Mouse (Mus musculus) limb, embryonic 15.5 days (tissue): ENCODE results near the gene Ankfn1. TPM values are rescaled to one million over a fixed set of nuclear protein-coding genes. Genes with fewer than 3 reads are reported as not detected.

Experiments used
- ATAC-seq: fragments of 200-750 bp; cut with Nextera tagmentation; 2 replicates; pipeline ENCODE4 v1.8.0; 2017; ENCODE audit warnings: low read depth, moderate TSS enrichment; ENCODE audit not compliant: insufficient number of reproducible peaks, low FRiP score, low TSS enrichment
- H3K27ac ChIP-seq: fragments of 300-500 bp; sonication (generic); 2 replicates; pipeline ENCODE4 v1.5.1; 2015; ENCODE audit warnings: moderate library complexity, mild to moderate bottlenecking, inconsistent platforms
- H3K27me3 ChIP-seq: fragments of 300-500 bp; sonication (generic); 2 replicates; pipeline ENCODE4 v1.6.1; 2015; ENCODE audit warnings: inconsistent platforms
- H3K36me3 ChIP-seq: fragments of 300-500 bp; sonication (generic); 2 replicates; pipeline ENCODE4 v1.6.1; 2015; ENCODE audit warnings: inconsistent platforms
- H3K4me1 ChIP-seq: fragments of 300-500 bp; sonication (generic); 2 replicates; pipeline ENCODE4 v1.6.1; 2015; ENCODE audit warnings: inconsistent platforms
- H3K4me2 ChIP-seq: fragments of 300-500 bp; sonication (generic); 2 replicates; pipeline ENCODE4 v1.6.1; 2015; ENCODE audit warnings: mild to moderate bottlenecking, inconsistent platforms
- H3K4me3 ChIP-seq: fragments of 300-500 bp; sonication (generic); 2 replicates; pipeline ENCODE4 v1.5.1; 2015; ENCODE audit warnings: mild to moderate bottlenecking, inconsistent platforms
- H3K9ac ChIP-seq: fragments of 300-500 bp; sonication (generic); 2 replicates; pipeline ENCODE4 v1.6.1; 2015; ENCODE audit warnings: inconsistent platforms
- H3K9me3 ChIP-seq: fragments of 300-500 bp; sonication (generic); 2 replicates; pipeline ENCODE4 v1.6.1; 2016; ENCODE audit warnings: inconsistent platforms
- WGBS: fragments of 180-500 bp; shearing (Covaris S2); methylation state at CpG from one replicate; pipeline ENCODE4 v1.1.7; 2015; 5-methylcytosine and 5-hydroxymethylcytosine counted together
- polyA plus RNA-seq: library from polyadenylated mRNA; unstranded; fragments of >200 nt; fragmentation: Nextera tagmentation; extraction: Ambion mirVana; gene quantifications from 2 replicates; pipeline ENCODE4 v1.2.1, GENCODE M21; 2015

Gene Ankfn1
- polyA plus RNA-seq, 1 experiment from 2014 or later: 0.50 TPM

GRCm38 (mm10) chr11:89551441-89551840 is 226.0 kb downstream of the Ankfn1 start:
- Histone ChIP-seq H3K4me2 (no peak overlapping the region), H3K9ac (no peak overlapping the region), H3K27me3 (0 out of 2 replicates have a peak, but pooled peaks cover 2% of the 10 kb centered on the region), H3K4me1 (no peaks in the 10 kb centered on the region), H3K9me3 (no peaks in the 10 kb centered on the region), H3K36me3 (no peaks in the 10 kb centered on the region), H3K27ac (no peak overlapping the region), H3K4me3 (no peak overlapping the region)
- WGBS: 84% methylated on average over 11 of the region's 11 CpGs
- ATAC-seq: no peak

- Histone ChIP-seq H3K4me1 (no peaks in the 10 kb centered on the region), H3K9ac (no peak overlapping the region), H3K36me3 (no peaks in the 10 kb centered on the region), H3K27ac (no peak overlapping the region), H3K4me3 (no peak overlapping the region), H3K27me3 (peaks cover 6% of the 10 kb centered on the region; the same call in 1 of the 2 replicates), H3K9me3 (no peaks in the 10 kb centered on the region), H3K4me2 (no peak overlapping the region)
- no peak for ATAC-seq
- WGBS: 78% methylated on average over 3 of the region's 3 CpGs
Observed at GRCm38 (mm10) chr11:89550921-89551320, 226.5 kb downstream of the Ankfn1 start.

- Histone ChIP-seq H3K36me3 (no peaks in the 10 kb centered on the region), H3K4me2 (no peak overlapping the region), H3K9me3 (no peaks in the 10 kb centered on the region), H3K4me1 (peaks cover 9% of the 10 kb centered on the region; the same call in 1 of the 2 replicates), H3K9ac (no peak overlapping the region), H3K27ac (no peak overlapping the region), H3K4me3 (no peak overlapping the region), H3K27me3 (peaks cover 7% of the 10 kb centered on the region; the same call in 1 of the 2 replicates)
- WGBS: 39% methylated on average over 4 of the region's 4 CpGs
- no peak for ATAC-seq
Observed at GRCm38 (mm10) chr11:89548786-89549185, 228.7 kb downstream of the Ankfn1 start.

- peaks cover 9% of the 10 kb centered on the region; the same call in 1 of the 2 replicates for H3K4me1 ChIP-seq
- WGBS: 29% methylated on average over 7 of the region's 7 CpGs
- no peaks in the 10 kb centered on the region for H3K9me3 ChIP-seq
- no peaks in the 10 kb centered on the region for H3K36me3 ChIP-seq
- H3K27ac ChIP-seq: no peak overlapping the region
- H3K27me3 ChIP-seq: peaks cover 5% of the 10 kb centered on the region; the same call in 1 of the 2 replicates
- H3K9ac ChIP-seq: no peak overlapping the region
- no peak for ATAC-seq
- no peak overlapping the region for H3K4me2 ChIP-seq
- no peak overlapping the region for H3K4me3 ChIP-seq
Observed at GRCm38 (mm10) chr11:89546164-89546563, 231.3 kb downstream of the Ankfn1 start.

GRCm38 (mm10) chr11:89544856-89545817 is 232.3 kb downstream of the Ankfn1 start:
- Histone ChIP-seq H3K9me3 (no peaks in the 10 kb centered on the region), H3K4me3 (peak overlapping the region; percentile 8), H3K4me1 (peaks cover 9% of the 10 kb centered on the region; the same call in 1 of the 2 replicates), H3K27me3 (peaks cover 5% of the 10 kb centered on the region; the same call in 1 of the 2 replicates), H3K27ac (peak overlapping the region; percentile 47), H3K4me2 (peak overlapping the region; percentile 47), H3K9ac (no peak overlapping the region), H3K36me3 (no peaks in the 10 kb centered on the region)
- no peak for ATAC-seq
- WGBS: 5% methylated on average over 29 of the region's 29 CpGs

GRCm38 (mm10) chr11:89538376-89538775 is 239.1 kb downstream of the Ankfn1 start:
- Histone ChIP-seq H3K9me3 (no peaks in the 10 kb centered on the region), H3K27me3 (no peaks in the 10 kb centered on the region), H3K4me3 (no peak overlapping the region), H3K36me3 (no peaks in the 10 kb centered on the region), H3K9ac (no peak overlapping the region), H3K27ac (no peak overlapping the region), H3K4me1 (0 out of 2 replicates have a peak, but pooled peaks cover 3% of the 10 kb centered on the region), H3K4me2 (no peak overlapping the region)
- WGBS: 59% methylated on average over 8 of the region's 8 CpGs
- ATAC-seq: no peak

- Histone ChIP-seq H3K9me3 (no peaks in the 10 kb centered on the region), H3K4me1 (no peaks in the 10 kb centered on the region), H3K27me3 (no peaks in the 10 kb centered on the region), H3K4me3 (no peak overlapping the region), H3K36me3 (no peaks in the 10 kb centered on the region), H3K9ac (no peak overlapping the region), H3K27ac (no peak overlapping the region), H3K4me2 (no peak overlapping the region)
- 85% methylated on average over 4 of the region's 4 CpGs for WGBS
- no peak for ATAC-seq
Observed at GRCm38 (mm10) chr11:89527800-89528430, 249.5 kb downstream of the Ankfn1 start.

- Histone ChIP-seq H3K9ac (no peak overlapping the region), H3K27me3 (peaks cover 9% of the 10 kb centered on the region; the same call in 1 of the 2 replicates), H3K4me1 (peaks cover 13% of the 10 kb centered on the region; the same call in 1 of the 2 replicates), H3K4me2 (peak overlapping the region; percentile 14; the same call in 1 of the 2 replicates), H3K27ac (no peak overlapping the region), H3K9me3 (no peaks in the 10 kb centered on the region), H3K4me3 (no peak overlapping the region), H3K36me3 (no peaks in the 10 kb centered on the region)
- 0 out of 2 replicates have a peak, but pooled peaks have one; percentile 44 for ATAC-seq
- WGBS: 21% methylated on average over 9 of the region's 9 CpGs
Observed at GRCm38 (mm10) chr11:89515501-89515901, 262.0 kb downstream of the Ankfn1 start.

- Histone ChIP-seq H3K9me3 (no peaks in the 10 kb centered on the region), H3K9ac (no peak overlapping the region), H3K4me3 (no peak overlapping the region), H3K27me3 (no peaks in the 10 kb centered on the region), H3K27ac (no peak overlapping the region), H3K4me2 (no peak overlapping the region), H3K36me3 (no peaks in the 10 kb centered on the region), H3K4me1 (peaks cover 16% of the 10 kb centered on the region; the same call in 1 of the 2 replicates)
- 19% methylated on average over 11 of the region's 11 CpGs for WGBS
- ATAC-seq: no peak
Observed at GRCm38 (mm10) chr11:89508675-89509324, 268.7 kb downstream of the Ankfn1 start.

- H3K9ac ChIP-seq: no peak overlapping the region
- no peak overlapping the region for H3K4me2 ChIP-seq
- 44% methylated on average over 11 of the region's 11 CpGs for WGBS
- no peak overlapping the region for H3K27ac ChIP-seq
- no peak overlapping the region for H3K4me3 ChIP-seq
- no peaks in the 10 kb centered on the region for H3K36me3 ChIP-seq
- no peaks in the 10 kb centered on the region for H3K27me3 ChIP-seq
- H3K9me3 ChIP-seq: no peaks in the 10 kb centered on the region
- peaks cover 16% of the 10 kb centered on the region; the same call in 1 of the 2 replicates for H3K4me1 ChIP-seq
- peak; percentile 61 for ATAC-seq
Observed at GRCm38 (mm10) chr11:89506595-89507245, 270.7 kb downstream of the Ankfn1 start.

GRCm38 (mm10) chr11:89505046-89505445 is 272.4 kb downstream of the Ankfn1 start:
- no peak overlapping the region for H3K9ac ChIP-seq
- WGBS: 64% methylated on average over 7 of the region's 7 CpGs
- H3K36me3 ChIP-seq: no peaks in the 10 kb centered on the region
- H3K9me3 ChIP-seq: no peaks in the 10 kb centered on the region
- no peak for ATAC-seq
- peaks cover 16% of the 10 kb centered on the region; the same call in 1 of the 2 replicates for H3K4me1 ChIP-seq
- no peaks in the 10 kb centered on the region for H3K27me3 ChIP-seq
- no peak overlapping the region for H3K4me3 ChIP-seq
- H3K27ac ChIP-seq: 0 out of 2 replicates have a peak overlapping the region, but pooled peaks have one; percentile 22
- H3K4me2 ChIP-seq: no peak overlapping the region
